Mouse (Mus musculus): ENCODE data around the gene Eif1ad. TPM values are rescaled to one million over a fixed set of nuclear protein-coding genes. Genes with fewer than 3 reads are reported as not detected.
"Not testable (repeated sequence)": the region's sequence is repeated elsewhere in the genome, so short reads cannot be mapped to it uniquely, and the experiment has no call there.

The Eif1ad gene
- polyA plus RNA-seq, 1 experiment from 2014 or later: 38.7 TPM

- H3K27me3 ChIP-seq (ENCODE audit: control insufficient read depth, insufficient read depth, low read length): no peaks in the 10 kb centered on the region
- ATAC-seq (ENCODE audit: low read depth): 0 out of 2 replicates have a peak, but pooled peaks have one; percentile 49
- no peaks in the 10 kb centered on the region for H3K9me3 ChIP-seq (ENCODE audit: control insufficient read depth, low read length)
- H3K4me1 ChIP-seq (ENCODE audit: control insufficient read depth, insufficient read depth, low read length): no peaks in the 10 kb centered on the region
- peak overlapping the region; percentile 53 for H3K9ac ChIP-seq (replicated peaks; ENCODE audit: low read depth, low read length)
- H3K27ac ChIP-seq (ENCODE audit: low read depth, low read length): no peak overlapping the region
- 7% methylated on average over 34 of the region's 34 CpGs for WGBS
- H3K36me3 ChIP-seq (ENCODE audit: control insufficient read depth, insufficient read depth, low read length): no peaks in the 10 kb centered on the region
- H3K4me3 ChIP-seq (ENCODE audit: low read depth, low read length): peak overlapping the region; percentile 32
- peak overlapping the region; percentile 64 for H3K4me2 ChIP-seq (ENCODE audit: low read depth, low read length)
Observed at GRCm38 (mm10) chr19:5348526-5349501, 17.7 kb upstream of the Eif1ad start.

- not testable (repeated sequence) for ATAC-seq (ENCODE audit: low read depth); H3K27ac ChIP-seq (ENCODE audit: low read depth, low read length); H3K27me3 ChIP-seq (ENCODE audit: control insufficient read depth, insufficient read depth, low read length); H3K9me3 ChIP-seq (ENCODE audit: control insufficient read depth, low read length); H3K4me1 ChIP-seq (ENCODE audit: control insufficient read depth, insufficient read depth, low read length); H3K36me3 ChIP-seq (ENCODE audit: control insufficient read depth, insufficient read depth, low read length)
- peak within 1 kb of the TSS; percentile 53 for H3K9ac ChIP-seq (replicated peaks; ENCODE audit: low read depth, low read length)
- H3K4me3 ChIP-seq (ENCODE audit: low read depth, low read length): peak within 1 kb of the TSS; percentile 32
- 61% methylated on average over 6 of the region's 6 CpGs for WGBS
- peak within 1 kb of the TSS; percentile 64 for H3K4me2 ChIP-seq (ENCODE audit: low read depth, low read length)
Observed at GRCm38 (mm10) chr19:5349502-5349873, 17.1 kb upstream of the Eif1ad start, which contains the start of gene Cst6. TSS of gene Cst6 (minus strand) at chr19:5349574.

GRCm38 (mm10) chr19:5353609-5354008 is 12.9 kb upstream of the Eif1ad start:
- Histone ChIP-seq H3K4me3 (ENCODE audit: low read depth, low read length) (no peak overlapping the region), H3K9me3 (ENCODE audit: control insufficient read depth, low read length) (no peaks in the 10 kb centered on the region), H3K27ac (ENCODE audit: low read depth, low read length) (no peak overlapping the region), H3K4me1 (ENCODE audit: control insufficient read depth, insufficient read depth, low read length) (no peaks in the 10 kb centered on the region), H3K27me3 (ENCODE audit: control insufficient read depth, insufficient read depth, low read length) (no peaks in the 10 kb centered on the region), H3K9ac (replicated peaks; ENCODE audit: low read depth, low read length) (no peak overlapping the region), H3K4me2 (ENCODE audit: low read depth, low read length) (no peak overlapping the region), H3K36me3 (ENCODE audit: control insufficient read depth, insufficient read depth, low read length) (no peaks in the 10 kb centered on the region)
- WGBS: 88% methylated on average over 2 of the region's 2 CpGs
- ATAC-seq (ENCODE audit: low read depth): no peak

GRCm38 (mm10) chr19:5356080-5356479 is 10.5 kb upstream of the Eif1ad start:
- Histone ChIP-seq H3K27ac (ENCODE audit: low read depth, low read length) (no peak overlapping the region), H3K4me3 (ENCODE audit: low read depth, low read length) (no peak overlapping the region), H3K4me1 (ENCODE audit: control insufficient read depth, insufficient read depth, low read length) (no peaks in the 10 kb centered on the region), H3K36me3 (ENCODE audit: control insufficient read depth, insufficient read depth, low read length) (no peaks in the 10 kb centered on the region), H3K27me3 (ENCODE audit: control insufficient read depth, insufficient read depth, low read length) (no peaks in the 10 kb centered on the region), H3K4me2 (ENCODE audit: low read depth, low read length) (no peak overlapping the region), H3K9me3 (ENCODE audit: control insufficient read depth, low read length) (no peaks in the 10 kb centered on the region), H3K9ac (replicated peaks; ENCODE audit: low read depth, low read length) (no peak overlapping the region)
- no CpG with 5 or more reads among the region's 1 CpGs for WGBS
- no peak for ATAC-seq (ENCODE audit: low read depth)

- Histone ChIP-seq H3K4me1 (ENCODE audit: control insufficient read depth, insufficient read depth, low read length) (peaks cover 7% of the 10 kb centered on the region), H3K9me3 (ENCODE audit: control insufficient read depth, low read length) (no peaks in the 10 kb centered on the region), H3K27ac (ENCODE audit: low read depth, low read length) (no peak overlapping the region), H3K27me3 (ENCODE audit: control insufficient read depth, insufficient read depth, low read length) (no peaks in the 10 kb centered on the region), H3K4me3 (ENCODE audit: low read depth, low read length) (no peak overlapping the region), H3K4me2 (ENCODE audit: low read depth, low read length) (no peak overlapping the region), H3K36me3 (ENCODE audit: control insufficient read depth, insufficient read depth, low read length) (no peaks in the 10 kb centered on the region), H3K9ac (replicated peaks; ENCODE audit: low read depth, low read length) (no peak overlapping the region)
- whole genome bisulfite sequencing: 78% methylated on average over 2 of the region's 2 CpGs
- no peak for ATAC-seq (ENCODE audit: low read depth)
Observed at GRCm38 (mm10) chr19:5362186-5362585, 4.4 kb upstream of the Eif1ad start.

GRCm38 (mm10) chr19:5364124-5364523 is 2.4 kb upstream of the Eif1ad start:
- 100% methylated on average over 2 of the region's 2 CpGs for WGBS
- no peak for ATAC-seq (ENCODE audit: low read depth)
- no peak overlapping the region for H3K9ac ChIP-seq (replicated peaks; ENCODE audit: low read depth, low read length)

GRCm38 (mm10) chr19:5365751-5366150 is 790 bp upstream of the Eif1ad start:
- peak overlapping the region; percentile 76 for H3K9ac ChIP-seq (replicated peaks; ENCODE audit: low read depth, low read length)
- whole genome bisulfite sequencing: 17% methylated on average over 11 of the region's 11 CpGs
- H3K36me3 ChIP-seq (ENCODE audit: control insufficient read depth, insufficient read depth, low read length): peaks cover 16% of the 10 kb centered on the region
- H3K9me3 ChIP-seq (ENCODE audit: control insufficient read depth, low read length): no peaks in the 10 kb centered on the region
- H3K4me2 ChIP-seq (ENCODE audit: low read depth, low read length): peak overlapping the region; percentile 71
- no peak for ATAC-seq (ENCODE audit: low read depth)
- H3K27me3 ChIP-seq (ENCODE audit: control insufficient read depth, insufficient read depth, low read length): no peaks in the 10 kb centered on the region
- peaks cover 15% of the 10 kb centered on the region for H3K4me1 ChIP-seq (ENCODE audit: control insufficient read depth, insufficient read depth, low read length)
- H3K4me3 ChIP-seq (ENCODE audit: low read depth, low read length): peak overlapping the region; percentile 94
- peak overlapping the region; percentile 91; the same call in 1 of the 2 replicates for H3K27ac ChIP-seq (ENCODE audit: low read depth, low read length)

More at GRCm38 (mm10) chr19:5364124-5364523, 2.4 kb upstream of the Eif1ad start:
- Histone ChIP-seq H3K27ac (ENCODE audit: low read depth, low read length) (no peak overlapping the region), H3K4me2 (ENCODE audit: low read depth, low read length) (no peak overlapping the region), H3K4me3 (ENCODE audit: low read depth, low read length) (no peak overlapping the region), H3K36me3 (ENCODE audit: control insufficient read depth, insufficient read depth, low read length) (0 out of 2 replicates have a peak, but pooled peaks cover 3% of the 10 kb centered on the region), H3K27me3 (ENCODE audit: control insufficient read depth, insufficient read depth, low read length) (no peaks in the 10 kb centered on the region), H3K4me1 (ENCODE audit: control insufficient read depth, insufficient read depth, low read length) (peaks cover 15% of the 10 kb centered on the region), H3K9me3 (ENCODE audit: control insufficient read depth, low read length) (no peaks in the 10 kb centered on the region)

GRCm38 (mm10) chr19:5367053-5367359 is 465 bp downstream of the Eif1ad start, which contains the start of gene Banf1:
TSS of gene Banf1 (minus strand) at chr19:5367168.
- 1% methylated on average over 33 of the region's 33 CpGs for WGBS
- peak within 1 kb of the TSS; percentile 91 for H3K27ac ChIP-seq (ENCODE audit: low read depth, low read length)
- peak within 1 kb of the TSS; percentile 71 for H3K4me2 ChIP-seq (ENCODE audit: low read depth, low read length)
- H3K9ac ChIP-seq (replicated peaks; ENCODE audit: low read depth, low read length): peak within 1 kb of the TSS; percentile 76
- ATAC-seq (ENCODE audit: low read depth): no peak; the same call in 1 of the 2 replicates
- H3K4me3 ChIP-seq (ENCODE audit: low read depth, low read length): peak within 1 kb of the TSS; percentile 94
- no peaks in the 10 kb centered on the region for H3K27me3 ChIP-seq (ENCODE audit: control insufficient read depth, insufficient read depth, low read length)
- H3K4me1 ChIP-seq (ENCODE audit: control insufficient read depth, insufficient read depth, low read length): peaks cover 15% of the 10 kb centered on the region
- H3K9me3 ChIP-seq (ENCODE audit: control insufficient read depth, low read length): no peaks in the 10 kb centered on the region
- peaks cover 16% of the 10 kb centered on the region for H3K36me3 ChIP-seq (ENCODE audit: control insufficient read depth, insufficient read depth, low read length)

- Histone ChIP-seq H3K27ac (ENCODE audit: low read depth, low read length) (peak overlapping the region; percentile 91), H3K27me3 (ENCODE audit: control insufficient read depth, insufficient read depth, low read length) (no peaks in the 10 kb centered on the region), H3K4me3 (ENCODE audit: low read depth, low read length) (peak overlapping the region; percentile 94), H3K36me3 (ENCODE audit: control insufficient read depth, insufficient read depth, low read length) (peaks cover 19% of the 10 kb centered on the region), H3K9me3 (ENCODE audit: control insufficient read depth, low read length) (no peaks in the 10 kb centered on the region), H3K9ac (replicated peaks; ENCODE audit: low read depth, low read length) (peak overlapping the region; percentile 76), H3K4me1 (ENCODE audit: control insufficient read depth, insufficient read depth, low read length) (peaks cover 15% of the 10 kb centered on the region), H3K4me2 (ENCODE audit: low read depth, low read length) (peak overlapping the region; percentile 71)
- ATAC-seq (ENCODE audit: low read depth): no peak
- WGBS: 11% methylated on average over 11 of the region's 11 CpGs
Observed at GRCm38 (mm10) chr19:5367455-5367854, 914 bp downstream of the Eif1ad start.

Data from neural tube, embryonic 14.5 days (tissue).